Mouse (Mus musculus) liver, embryonic 16.5 days (tissue): Measurements from ENCODE around the gene Nfe2l2. TPM values are rescaled to one million over a fixed set of nuclear protein-coding genes. Genes with fewer than 3 reads are reported as not detected.

Source experiments
- ATAC-seq: fragments of 200-750 bp; cut with Nextera tagmentation; 2 replicates; pipeline ENCODE4 v1.8.0; 2017; ENCODE audit warnings: low read depth, mild to moderate bottlenecking, moderate number of reproducible peaks, moderate library complexity
- H3K27ac ChIP-seq: fragments of 300-500 bp; sonication (generic); 2 replicates; pipeline ENCODE4 v1.5.1; 2014; ENCODE audit warnings: mild to moderate bottlenecking, low read length
- H3K27me3 ChIP-seq: fragments of 300-500 bp; sonication (generic); 2 replicates; pipeline ENCODE4 v1.6.1; 2014; ENCODE audit warnings: low read depth, low read length, mixed read lengths; ENCODE audit not compliant: control insufficient read depth, insufficient read depth
- H3K36me3 ChIP-seq: fragments of 300-500 bp; sonication (generic); 2 replicates; pipeline ENCODE4 v1.6.1; 2014; ENCODE audit warnings: mild to moderate bottlenecking; ENCODE audit not compliant: control insufficient read depth, insufficient read depth
- H3K4me1 ChIP-seq: fragments of 300-500 bp; sonication (generic); 2 replicates; pipeline ENCODE4 v1.6.1; 2014; ENCODE audit warnings: low read depth, low read length, mixed read lengths; ENCODE audit not compliant: control insufficient read depth
- H3K4me2 ChIP-seq: fragments of 300-500 bp; sonication (generic); 2 replicates; pipeline ENCODE4 v1.6.1; 2014; ENCODE audit warnings: low read depth, low read length, mixed read lengths
- H3K4me3 ChIP-seq: fragments of 300-500 bp; sonication (generic); 2 replicates; pipeline ENCODE4 v1.5.1; 2014; ENCODE audit warnings: low read depth, mild to moderate bottlenecking, low read length
- H3K9ac ChIP-seq: fragments of 300-500 bp; sonication (generic); 2 replicates; pipeline ENCODE4 v1.6.1; 2014; ENCODE audit warnings: low read depth, low read length
- H3K9me3 ChIP-seq: fragments of 300-500 bp; sonication (generic); replicated peaks from 2 replicates; pipeline ENCODE4 v1.6.1; 2016; ENCODE audit warnings: low read length; ENCODE audit not compliant: control insufficient read depth
- WGBS: fragments of 180-500 bp; shearing (Covaris S2); extraction: QIAGEN DNeasy Blood & Tissue Kit; methylation state at CpG from one replicate; pipeline ENCODE4 v1.1.7; 2014; ENCODE audit not compliant: insufficient replicate concordance; 5-methylcytosine and 5-hydroxymethylcytosine counted together
- polyA plus RNA-seq: library from polyadenylated mRNA; unstranded; fragments of >200 nt; fragmentation: Nextera tagmentation; extraction: Ambion mirVana; gene quantifications from 2 replicates; pipeline ENCODE4 v1.2.1, GENCODE M21; 2015

The Nfe2l2 gene
- polyA plus RNA-seq, 1 experiment from 2014 or later: 41.3 TPM

DNA sequence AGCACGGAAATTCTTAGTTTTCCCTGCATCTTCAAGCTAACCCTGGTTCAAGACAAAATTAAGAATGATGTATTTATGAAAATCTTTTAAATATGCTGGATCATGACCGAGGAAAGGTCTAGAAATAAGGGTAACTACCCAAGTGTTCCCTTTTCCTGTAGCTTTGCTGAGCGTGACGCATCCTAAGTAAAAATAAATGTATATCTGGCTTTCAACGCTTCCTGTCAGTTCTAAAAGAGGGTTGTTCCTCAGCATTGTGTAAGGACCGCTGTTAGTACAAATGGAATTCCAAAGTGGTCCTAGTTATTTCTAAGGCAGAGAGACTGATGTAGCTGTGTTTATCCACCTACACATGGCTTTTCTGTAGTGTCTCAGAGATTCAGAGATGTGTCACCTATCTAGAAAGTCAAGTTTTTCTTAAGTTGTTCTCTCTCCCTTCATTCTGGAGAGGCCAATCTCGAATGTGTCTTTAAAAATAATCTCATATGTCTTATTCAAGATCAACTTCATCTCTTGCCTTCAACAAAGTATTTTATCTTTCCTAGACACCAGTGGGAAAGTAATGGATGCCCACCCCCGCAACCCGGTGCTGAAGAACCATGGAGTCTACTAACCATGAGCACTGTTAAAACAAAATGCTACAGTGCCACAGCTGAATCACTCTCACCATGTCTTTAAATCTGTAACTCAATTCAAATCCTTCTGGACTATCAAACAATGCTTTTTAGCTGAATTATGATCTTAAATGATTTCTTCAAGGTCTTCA lies 2.4 kb downstream of the Nfe2l2 start:
- no peaks in the 10 kb centered on the region for H3K27me3 ChIP-seq
- peak overlapping the region; percentile 13; the same call in 1 of the 2 replicates for H3K27ac ChIP-seq
- WGBS: 26% methylated on average over 9 of the region's 9 CpGs
- ATAC-seq: no peak
- peak overlapping the region; percentile 99 for H3K9ac ChIP-seq
- H3K4me3 ChIP-seq: peak overlapping the region; percentile 96
- no peaks in the 10 kb centered on the region for H3K9me3 ChIP-seq
- peak overlapping the region; percentile 82 for H3K4me2 ChIP-seq
- H3K36me3 ChIP-seq: peaks cover 7% of the 10 kb centered on the region; the same call in 1 of the 2 replicates
- H3K4me1 ChIP-seq: peaks cover 66% of the 10 kb centered on the region

DNA sequence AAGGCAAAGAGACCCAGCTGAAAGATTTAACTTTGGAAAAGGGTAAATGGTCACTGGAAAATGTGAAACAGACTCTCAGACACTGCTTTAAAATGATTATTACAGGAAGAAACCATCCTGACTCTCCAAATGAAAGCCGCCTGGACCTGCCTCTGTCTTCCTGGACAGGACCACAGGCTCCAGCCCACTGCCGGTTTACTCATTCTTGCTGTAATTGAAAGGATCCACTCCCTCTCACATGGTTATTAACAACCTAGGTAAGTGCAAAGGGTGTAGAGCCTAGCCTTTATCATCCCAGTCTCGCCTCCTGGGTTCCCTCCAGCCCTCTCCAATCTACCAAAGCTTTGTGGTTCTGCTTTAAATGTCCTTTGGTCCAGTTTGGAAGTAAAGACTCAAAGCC lies 3.2 kb downstream of the Nfe2l2 start:
- Histone ChIP-seq H3K27me3 (no peaks in the 10 kb centered on the region), H3K9me3 (no peaks in the 10 kb centered on the region), H3K9ac (peak overlapping the region; percentile 99; the same call in 1 of the 2 replicates), H3K4me3 (peak overlapping the region; percentile 96), H3K4me1 (peaks cover 65% of the 10 kb centered on the region), H3K4me2 (peak overlapping the region; percentile 82), H3K27ac (0 out of 2 replicates have a peak overlapping the region, but pooled peaks have one; percentile 15), H3K36me3 (peaks cover 7% of the 10 kb centered on the region; the same call in 1 of the 2 replicates)
- WGBS: 50% methylated on average over 3 of the region's 3 CpGs
- no peak for ATAC-seq

DNA sequence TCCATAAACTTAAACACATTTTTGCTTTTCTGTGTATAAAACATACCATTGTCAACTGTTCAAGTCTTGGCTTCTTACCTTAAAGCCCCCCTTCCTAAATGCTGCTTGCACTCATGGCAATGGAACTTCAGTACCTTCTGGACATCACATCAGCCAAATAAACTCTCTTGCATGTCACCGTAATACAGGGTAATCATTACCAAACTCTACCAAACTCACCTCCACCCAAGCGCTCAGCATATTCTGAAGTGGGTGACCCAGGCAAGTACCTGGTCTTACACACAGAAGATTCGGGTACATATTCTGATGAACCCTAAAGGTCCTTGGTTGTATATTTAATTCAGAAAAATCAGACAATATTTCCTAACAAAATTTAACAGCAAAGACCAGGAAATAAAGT lies 3.9 kb downstream of the Nfe2l2 start:
- 63% methylated on average over 3 of the region's 3 CpGs for WGBS
- Histone ChIP-seq H3K27ac (0 out of 2 replicates have a peak overlapping the region, but pooled peaks have one; percentile 15), H3K27me3 (no peaks in the 10 kb centered on the region), H3K4me1 (peaks cover 66% of the 10 kb centered on the region), H3K4me3 (peak overlapping the region; percentile 96), H3K36me3 (peaks cover 7% of the 10 kb centered on the region; the same call in 1 of the 2 replicates), H3K9ac (no peak overlapping the region; the same call in 1 of the 2 replicates), H3K4me2 (peak overlapping the region; percentile 82), H3K9me3 (no peaks in the 10 kb centered on the region)
- ATAC-seq: no peak

- H3K4me2 ChIP-seq: no peak overlapping the region
- peaks cover 61% of the 10 kb centered on the region for H3K4me1 ChIP-seq
- ATAC-seq: no peak
- no peaks in the 10 kb centered on the region for H3K27me3 ChIP-seq
- H3K9me3 ChIP-seq: no peaks in the 10 kb centered on the region
- no peak overlapping the region for H3K27ac ChIP-seq
- H3K36me3 ChIP-seq: peaks cover 7% of the 10 kb centered on the region; the same call in 1 of the 2 replicates
- H3K9ac ChIP-seq: no peak overlapping the region
- no peak overlapping the region for H3K4me3 ChIP-seq
- 82% methylated on average over 3 of the region's 3 CpGs for WGBS
Observed at GRCm38 (mm10) chr2:75698874-75699273, 5.6 kb downstream of the Nfe2l2 start.

DNA sequence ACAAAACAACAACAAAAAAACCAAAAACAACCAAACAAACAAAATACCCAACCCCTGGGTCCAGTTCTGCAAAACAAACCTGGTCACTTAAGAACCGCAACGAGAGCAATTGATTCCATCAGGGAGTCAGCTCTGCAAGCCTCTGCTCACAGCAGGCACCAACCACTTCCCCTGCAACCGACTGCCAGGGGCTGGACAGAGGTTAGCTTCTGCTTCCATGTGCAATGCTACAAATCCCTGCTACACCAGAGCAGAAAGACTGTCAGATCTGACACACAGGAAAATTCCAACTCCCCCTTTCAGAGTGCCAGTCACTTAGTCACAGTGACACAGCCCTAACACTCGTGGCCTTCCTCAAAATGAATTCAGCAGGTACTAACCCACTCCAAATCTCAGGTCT lies 6.4 kb downstream of the Nfe2l2 start:
- no peak overlapping the region; the same call in 1 of the 2 replicates for H3K4me2 ChIP-seq
- 23% methylated on average over 4 of the region's 4 CpGs for WGBS

DNA sequence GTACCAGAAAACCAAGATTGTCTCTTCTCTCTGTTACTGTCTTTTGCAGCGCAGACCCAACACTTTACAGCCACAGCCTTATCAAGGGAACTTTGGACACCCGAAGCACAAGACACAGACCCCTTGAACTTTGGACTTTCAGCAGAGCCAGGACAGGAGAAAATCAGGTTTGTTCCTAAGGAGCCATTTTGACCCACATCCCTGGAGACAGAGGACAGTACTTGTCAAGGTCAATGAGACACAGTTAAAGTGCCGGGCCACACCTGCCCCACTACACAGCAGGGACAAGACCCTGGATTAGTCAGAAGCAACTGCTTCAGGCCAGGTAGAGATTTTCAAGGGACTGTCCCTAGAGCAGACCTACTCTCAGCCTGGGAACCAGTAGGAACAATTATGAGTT lies 7.2 kb downstream of the Nfe2l2 start:
- Histone ChIP-seq H3K9ac (peak overlapping the region; percentile 7; the same call in 1 of the 2 replicates), H3K4me1 (peaks cover 60% of the 10 kb centered on the region), H3K4me3 (no peak overlapping the region), H3K9me3 (no peaks in the 10 kb centered on the region), H3K27ac (no peak overlapping the region), H3K27me3 (no peaks in the 10 kb centered on the region), H3K36me3 (peaks cover 7% of the 10 kb centered on the region; the same call in 1 of the 2 replicates), H3K4me2 (no peak overlapping the region)
- 51% methylated on average over 3 of the region's 3 CpGs for WGBS
- ATAC-seq: no peak

More for the DNA sequence above, 6.4 kb downstream of the Nfe2l2 start:
- Histone ChIP-seq H3K9me3 (no peaks in the 10 kb centered on the region), H3K4me1 (peaks cover 61% of the 10 kb centered on the region), H3K9ac (no peak overlapping the region), H3K36me3 (peaks cover 7% of the 10 kb centered on the region; the same call in 1 of the 2 replicates), H3K27me3 (no peaks in the 10 kb centered on the region), H3K27ac (no peak overlapping the region), H3K4me3 (no peak overlapping the region)
- ATAC-seq: no peak

- no peak overlapping the region for H3K4me3 ChIP-seq
- peaks cover 52% of the 10 kb centered on the region for H3K4me1 ChIP-seq
- H3K36me3 ChIP-seq: peaks cover 6% of the 10 kb centered on the region; the same call in 1 of the 2 replicates
- no peaks in the 10 kb centered on the region for H3K27me3 ChIP-seq
- ATAC-seq: no peak
- 38% methylated on average over 5 of the region's 5 CpGs for WGBS
- no peak overlapping the region for H3K9ac ChIP-seq
- no peak overlapping the region for H3K27ac ChIP-seq
- H3K9me3 ChIP-seq: no peaks in the 10 kb centered on the region
- H3K4me2 ChIP-seq: no peak overlapping the region
Observed at GRCm38 (mm10) chr2:75696371-75696770, 8.1 kb downstream of the Nfe2l2 start.

DNA sequence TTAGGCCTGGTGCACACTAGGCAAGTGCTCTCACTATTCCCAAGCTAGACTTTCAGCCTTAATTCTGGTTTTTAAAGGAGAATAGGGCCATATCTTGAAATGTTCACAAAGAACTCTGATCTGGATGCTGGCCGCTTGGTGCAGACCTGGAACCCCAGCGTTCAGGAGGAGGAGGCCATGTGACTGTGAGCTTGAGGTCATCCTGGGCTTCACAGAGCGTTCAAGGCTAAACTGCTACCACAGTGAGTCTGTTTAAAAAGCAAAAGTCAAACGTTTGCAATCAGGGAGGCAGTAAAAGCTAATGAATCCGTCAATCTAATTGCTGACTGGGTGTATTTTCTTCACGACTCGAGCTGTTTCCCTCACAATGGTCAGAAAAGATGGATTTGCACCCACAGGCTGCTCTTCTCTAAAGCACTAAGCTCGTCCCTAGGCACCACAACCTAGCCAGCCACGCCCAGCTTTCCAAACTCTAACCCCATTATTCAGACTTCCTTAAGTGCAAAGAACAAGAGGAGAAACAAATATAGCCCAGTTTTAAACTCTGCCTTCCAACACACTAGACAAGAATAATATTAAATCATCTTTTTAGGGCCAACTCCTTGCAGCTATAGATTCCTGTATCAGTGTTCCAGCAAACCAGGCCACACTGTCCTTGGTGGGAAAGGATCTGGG lies 8.6 kb downstream of the Nfe2l2 start:
- WGBS: 56% methylated on average over 9 of the region's 9 CpGs
- H3K4me1 ChIP-seq: peaks cover 46% of the 10 kb centered on the region
- H3K4me3 ChIP-seq: no peak overlapping the region
- no peak for ATAC-seq
- no peak overlapping the region; the same call in 1 of the 2 replicates for H3K4me2 ChIP-seq
- H3K36me3 ChIP-seq: peaks cover 6% of the 10 kb centered on the region; the same call in 1 of the 2 replicates
- no peaks in the 10 kb centered on the region for H3K27me3 ChIP-seq
- H3K9me3 ChIP-seq: no peaks in the 10 kb centered on the region
- H3K9ac ChIP-seq: no peak overlapping the region
- H3K27ac ChIP-seq: 0 out of 2 replicates have a peak overlapping the region, but pooled peaks have one; percentile 5
